8 mouse cellular contexts compared by ENCODE assay signal in the genomic region with DNA sequence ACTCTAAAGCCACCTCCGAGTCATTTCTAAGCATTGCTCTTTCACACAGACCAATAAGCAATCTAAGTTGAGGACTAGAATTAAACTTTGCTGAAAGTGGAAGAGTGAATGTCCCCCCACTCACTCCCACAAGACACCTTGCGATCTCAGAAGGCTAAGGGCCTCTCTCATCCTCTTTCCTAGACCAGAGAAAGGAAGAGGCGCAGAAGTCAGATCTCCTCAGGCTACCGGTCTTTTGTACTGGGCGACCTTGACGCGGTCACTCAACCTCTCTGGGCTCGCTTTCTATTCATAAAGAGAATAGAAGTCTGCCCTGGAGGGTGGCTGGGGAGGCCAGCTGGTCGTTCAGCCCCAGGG. TPM values are rescaled to one million over a fixed set of nuclear protein-coding genes. Genes with fewer than 3 reads are reported as not detected.
DNase-seq lines count a peak whose midpoint lies in the region; ATAC-seq and TF ChIP-seq lines count a peak whose summit lies in the region.

No protein-coding gene starts in this region.

- ATAC-seq in lung, embryonic 16.5 days (ENCODE audit: low read depth), result no peak
- no peak for ATAC-seq in embryonic facial prominence, embryonic 15.5 days (ENCODE audit: insufficient number of reproducible peaks, low FRiP score, low TSS enrichment, low read depth)
- no peak for ATAC-seq in limb, embryonic 11.5 days (ENCODE audit: insufficient number of reproducible peaks, low FRiP score, low TSS enrichment, low read depth)
- ATAC-seq in frontal cortex, adult (ENCODE audit: low TSS enrichment), result no peak
- no peak for ATAC-seq in cerebellum, adult (ENCODE audit: insufficient number of reproducible peaks, low FRiP score, low TSS enrichment)

- H3K9me3 ChIP-seq in lung, embryonic 16.5 days (ENCODE audit: control insufficient read depth, low read length), result no peaks in the 10 kb centered on the region
- no peaks in the 10 kb centered on the region for H3K9me3 ChIP-seq in embryonic facial prominence, embryonic 15.5 days (replicated peaks)
- no peaks in the 10 kb centered on the region for H3K9me3 ChIP-seq in limb, embryonic 11.5 days (ENCODE audit: control insufficient read depth, low read length)

- H3K27ac ChIP-seq in lung, embryonic 16.5 days (ENCODE audit: low read length), result peak overlapping the region; percentile 93
- H3K27ac ChIP-seq in embryonic facial prominence, embryonic 15.5 days (replicated peaks), result peak overlapping the region; percentile 71
- peak overlapping the region; percentile 68 for H3K27ac ChIP-seq in limb, embryonic 11.5 days (replicated peaks; ENCODE audit: low read depth, low read length)
- H3K27ac ChIP-seq in small intestine, adult 2 months (ENCODE audit: insufficient read depth, low read depth, low read length), result peak overlapping the region; percentile 78

- H3K27me3 ChIP-seq in lung, embryonic 16.5 days (ENCODE audit: control insufficient read depth, insufficient read depth, low read depth, low read length), result no peaks in the 10 kb centered on the region
- no peaks in the 10 kb centered on the region for H3K27me3 ChIP-seq in embryonic facial prominence, embryonic 15.5 days
- no peaks in the 10 kb centered on the region for H3K27me3 ChIP-seq in limb, embryonic 11.5 days (ENCODE audit: control insufficient read depth, insufficient read depth, low read length)
- H3K27me3 ChIP-seq in small intestine, adult 2 months (ENCODE audit: control insufficient read depth, insufficient read depth, low read length), result no peaks in the 10 kb centered on the region

- 2% methylated on average over 9 of the region's 9 CpGs for WGBS in lung, embryonic 16.5 days
- WGBS in embryonic facial prominence, embryonic 15.5 days, result under 1% methylated on average over 9 of the region's 9 CpGs
- 1% methylated on average over 9 of the region's 9 CpGs for WGBS in limb, embryonic 11.5 days
- 6% methylated on average over 9 of the region's 9 CpGs for WGBS in small intestine, adult 2 months

- H3K4me3 ChIP-seq in lung, embryonic 16.5 days (ENCODE audit: low read length), result peak overlapping the region; percentile 74
- H3K4me3 ChIP-seq in embryonic facial prominence, embryonic 15.5 days (replicated peaks), result peak overlapping the region; percentile 65
- H3K4me3 ChIP-seq in limb, embryonic 11.5 days (ENCODE audit: low read depth, low read length), result peak overlapping the region; percentile 72
- H3K4me3 ChIP-seq in small intestine, adult 2 months (ENCODE audit: low read depth, low read length), result peak overlapping the region; percentile 79

- H3K9ac ChIP-seq in lung, embryonic 16.5 days (ENCODE audit: low read length), result peak overlapping the region; percentile 86
- H3K9ac ChIP-seq in embryonic facial prominence, embryonic 15.5 days, result peak overlapping the region; percentile 18
- peak overlapping the region; percentile 85 for H3K9ac ChIP-seq in limb, embryonic 11.5 days (ENCODE audit: low read length)

- TF ChIP-seq CTCF in small intestine, adult 2 months (IDR thresholded peaks at IDR 0.05; ENCODE audit: extremely low read depth, insufficient read length, insufficient replicate concordance, low read depth, low read length), result no peak

- peak overlapping the region; percentile 90 for H3K4me2 ChIP-seq in lung, embryonic 16.5 days (ENCODE audit: low read depth, low read length)
- H3K4me2 ChIP-seq in embryonic facial prominence, embryonic 15.5 days (replicated peaks), result peak overlapping the region; percentile 96
- peak overlapping the region; percentile 92 for H3K4me2 ChIP-seq in limb, embryonic 11.5 days (ENCODE audit: low read depth, severe bottlenecking)

- H3K4me1 ChIP-seq in lung, embryonic 16.5 days (replicated peaks; ENCODE audit: control insufficient read depth, insufficient read depth, low read length), result peaks cover 27% of the 10 kb centered on the region
- peaks cover 40% of the 10 kb centered on the region for H3K4me1 ChIP-seq in embryonic facial prominence, embryonic 15.5 days
- H3K4me1 ChIP-seq in limb, embryonic 11.5 days (ENCODE audit: control insufficient read depth, insufficient read depth, low read length), result 0 out of 2 replicates have a peak, but pooled peaks cover 5% of the 10 kb centered on the region
- H3K4me1 ChIP-seq in small intestine, adult 2 months (ENCODE audit: control insufficient read depth, insufficient read depth, insufficient read length, low read length), result peaks cover 23% of the 10 kb centered on the region

- DNase-seq in lung, postnatal 10 days, result no peak
- DNase-seq in limb, embryonic 11.5 days (ENCODE audit: low spot score), result no peak
- DNase-seq in T-cell, adult 2 months (ENCODE audit: low spot score), result no peak

- peaks cover 10% of the 10 kb centered on the region for H3K36me3 ChIP-seq in lung, embryonic 16.5 days (ENCODE audit: control insufficient read depth, insufficient read depth, low read length)
- peaks cover 15% of the 10 kb centered on the region; the same call in 1 of the 2 replicates for H3K36me3 ChIP-seq in embryonic facial prominence, embryonic 15.5 days
- H3K36me3 ChIP-seq in limb, embryonic 11.5 days (ENCODE audit: control insufficient read depth, insufficient read depth, low read length), result peaks cover 5% of the 10 kb centered on the region; the same call in 1 of the 2 replicates
- peaks cover 16% of the 10 kb centered on the region for H3K36me3 ChIP-seq in small intestine, adult 2 months (ENCODE audit: control insufficient read depth, insufficient read depth, low read length)

- no peak for TF ChIP-seq POLR2A in small intestine, adult 2 months (IDR thresholded peaks at IDR 0.05; ENCODE audit: low read depth, low read length)

RNA-seq across cellular contexts. Expression of a gene that starts 7.0 kb away (rescaled TPM):
- polyA plus RNA-seq in lung, embryonic 16.5 days (2015; fragmentation: Nextera tagmentation; extraction: Ambion mirVana), result 71.4 and 76.1 TPM in 2 replicates
- 30.8 and 32.3 TPM in 2 replicates for polyA plus RNA-seq in embryonic facial prominence, embryonic 15.5 days (2015; fragmentation: Nextera tagmentation; extraction: Ambion mirVana)
- 67.2 and 73.2 TPM in 2 replicates for polyA plus RNA-seq in limb, embryonic 11.5 days (2014; fragmentation: Nextera tagmentation; extraction: Ambion mirVana)
- 55.3 and 108 TPM in 2 replicates for polyA plus RNA-seq in small intestine, adult 2 months (2012; rRNA removed)

RNA-seq across cellular contexts. Expression of a gene that starts 19.6 kb away (rescaled TPM):
- polyA plus RNA-seq in lung, embryonic 16.5 days (2015; fragmentation: Nextera tagmentation; extraction: Ambion mirVana), result 0.99 and 1.1 TPM in 2 replicates
- polyA plus RNA-seq in embryonic facial prominence, embryonic 15.5 days (2015; fragmentation: Nextera tagmentation; extraction: Ambion mirVana), result 0.48 and 0.62 TPM in 2 replicates
- 0.27 and 0.60 TPM in 2 replicates for polyA plus RNA-seq in limb, embryonic 11.5 days (2014; fragmentation: Nextera tagmentation; extraction: Ambion mirVana)
- 46.5 and 61.9 TPM in 2 replicates for polyA plus RNA-seq in small intestine, adult 2 months (2012; rRNA removed)

RNA-seq across cellular contexts. Expression of a gene that starts 24.7 kb away (rescaled TPM):
- 0.18 and 0.20 TPM in 2 replicates for polyA plus RNA-seq in lung, embryonic 16.5 days (2015; fragmentation: Nextera tagmentation; extraction: Ambion mirVana)
- polyA plus RNA-seq in embryonic facial prominence, embryonic 15.5 days (2015; fragmentation: Nextera tagmentation; extraction: Ambion mirVana), result 0.05 TPM in 1 of 2 replicates, not detected in the other
- polyA plus RNA-seq in limb, embryonic 11.5 days (2014; fragmentation: Nextera tagmentation; extraction: Ambion mirVana), result not detected in 2 replicates
- 11.2 and 25.3 TPM in 2 replicates for polyA plus RNA-seq in small intestine, adult 2 months (2012; rRNA removed)

Comparison
In these comparisons a context has a peak if more than half of its experiments do, and no peak if none do; other contexts are left out.
1. H3K9ac ChIP-seq: peak in every context shown above with its lines; median percentile 86 in lung, embryonic 16.5 days; 85 in limb, embryonic 11.5 days; 18 in embryonic facial prominence, embryonic 15.5 days.
2. RNA of a gene that starts 19.6 kb away (polyA plus RNA-seq): 46.5 to 61.9 TPM in small intestine, adult 2 months; 0.99 to 1.1 TPM in lung, embryonic 16.5 days, 0.27 to 0.60 TPM in limb, embryonic 11.5 days and 0.48 to 0.62 TPM in embryonic facial prominence, embryonic 15.5 days; every median in the first group is over 10 times any median in the second.
3. RNA of a gene that starts 24.7 kb away (polyA plus RNA-seq): 11.2 to 25.3 TPM in small intestine, adult 2 months; 0.18 to 0.20 TPM in lung, embryonic 16.5 days, 0.05 TPM in embryonic facial prominence, embryonic 15.5 days and not detected in limb, embryonic 11.5 days; every median in the first group is over 10 times any median in the second.
4. Peak in every context shown above with its lines, with median percentiles within 50 percentile points of each other: H3K27ac ChIP-seq, H3K4me2 ChIP-seq and H3K4me3 ChIP-seq.